Mouse (Mus musculus) thymus, postnatal 14 days (tissue): ENCODE results near the gene Cox17.

Experiments used
- DNase-seq: peaks from one replicate; pipeline ENCODE4 v3.0.0; 2021

The Cox17 gene

DNA sequence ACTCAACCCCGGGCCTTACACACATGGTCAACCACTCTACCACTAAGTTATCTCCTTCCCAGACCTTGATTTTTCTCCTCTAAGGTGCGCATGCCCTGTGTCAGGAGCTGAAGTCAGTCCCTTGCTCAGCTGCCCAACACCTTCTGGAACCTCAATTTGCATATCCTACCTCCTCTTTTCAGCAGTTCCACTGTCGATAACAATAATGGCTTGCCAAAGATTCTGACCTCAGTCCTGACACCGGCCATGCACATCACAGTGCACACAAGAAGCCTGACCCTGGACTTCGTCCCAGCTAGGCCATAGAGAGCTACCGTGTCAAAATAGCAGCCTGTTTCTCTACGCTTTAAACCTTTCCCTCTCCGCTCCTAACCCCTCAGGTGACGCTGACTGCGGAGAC lies 26.6 kb downstream of the Cox17 start:
- DNase-seq = no peak

DNA sequence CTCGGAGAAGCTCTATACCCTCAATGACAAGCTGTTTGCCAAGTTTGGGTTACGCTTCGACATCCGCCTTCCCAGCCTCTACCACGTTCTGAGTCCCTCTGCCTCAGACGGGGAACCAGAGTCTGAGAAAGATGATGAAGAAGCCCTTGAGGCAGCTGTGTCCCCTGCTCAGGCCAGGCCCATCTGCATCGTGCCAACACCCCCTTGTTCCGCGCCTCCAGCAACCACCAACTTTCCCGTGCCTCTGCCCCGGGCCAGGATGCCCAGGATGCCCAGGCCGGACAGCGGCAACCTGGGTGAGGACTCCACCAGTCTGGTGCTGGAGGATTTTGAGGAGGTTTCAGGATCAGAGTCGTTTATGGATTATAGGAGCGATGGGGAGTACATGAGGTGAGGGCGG lies 27.1 kb downstream of the Cox17 start:
- DNase-seq = no peak

DNA sequence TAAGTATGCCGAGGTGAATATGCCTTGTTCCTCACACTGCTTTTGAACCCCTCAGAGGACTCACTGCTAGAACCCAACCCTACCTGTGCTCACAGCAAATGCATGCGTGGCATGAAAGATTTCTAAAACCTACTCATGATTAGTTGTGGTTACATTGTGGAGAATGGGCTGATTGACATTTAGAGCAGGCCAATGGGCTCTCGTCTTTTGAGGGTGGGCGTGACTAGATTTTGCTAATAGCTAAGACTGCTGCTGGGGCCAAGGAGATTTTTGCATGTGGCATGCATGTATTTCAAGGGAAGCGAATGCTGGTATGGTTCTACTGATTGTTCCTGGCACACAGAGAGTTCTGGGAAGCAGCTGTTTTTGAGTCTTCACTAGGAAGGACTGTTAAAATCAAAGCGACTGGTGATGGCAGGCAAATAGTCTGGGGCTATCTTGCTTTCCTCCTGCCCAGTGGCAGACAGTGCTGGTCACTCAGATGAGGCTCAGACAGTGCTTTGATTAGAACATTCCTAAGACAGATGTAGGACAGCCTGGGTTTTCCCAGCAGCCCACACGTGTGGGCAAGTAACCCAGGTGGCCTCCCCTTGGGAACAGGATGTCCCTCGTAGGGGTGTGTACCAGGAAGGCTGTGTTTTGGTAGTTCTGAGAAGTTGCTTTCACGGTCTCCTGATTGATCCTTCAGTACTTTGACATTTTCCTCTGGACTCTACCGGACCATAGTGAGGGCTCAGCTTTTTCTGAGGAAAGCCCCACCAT lies 27.8 kb downstream of the Cox17 start:
- no peak for DNase-seq

DNA sequence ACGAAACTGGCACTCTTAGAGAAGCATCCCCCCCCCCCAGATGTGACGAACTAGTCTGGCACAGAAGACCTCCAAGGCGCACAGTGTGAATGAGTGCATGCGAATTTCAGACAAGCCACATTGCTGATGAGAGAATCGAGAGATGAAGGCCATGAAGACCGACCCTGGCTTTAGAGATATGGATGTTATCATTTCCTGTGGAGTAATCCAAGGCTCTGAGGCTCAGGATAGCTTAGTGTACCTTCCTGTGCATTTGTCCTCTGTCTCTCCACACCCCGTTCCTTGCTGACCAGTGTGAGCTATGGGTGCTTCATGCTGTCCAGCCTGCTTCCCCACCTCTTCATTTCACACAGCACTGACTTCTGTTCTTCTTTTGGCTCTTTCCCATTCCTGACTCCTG lies 28.4 kb downstream of the Cox17 start:
- no peak for DNase-seq

DNA sequence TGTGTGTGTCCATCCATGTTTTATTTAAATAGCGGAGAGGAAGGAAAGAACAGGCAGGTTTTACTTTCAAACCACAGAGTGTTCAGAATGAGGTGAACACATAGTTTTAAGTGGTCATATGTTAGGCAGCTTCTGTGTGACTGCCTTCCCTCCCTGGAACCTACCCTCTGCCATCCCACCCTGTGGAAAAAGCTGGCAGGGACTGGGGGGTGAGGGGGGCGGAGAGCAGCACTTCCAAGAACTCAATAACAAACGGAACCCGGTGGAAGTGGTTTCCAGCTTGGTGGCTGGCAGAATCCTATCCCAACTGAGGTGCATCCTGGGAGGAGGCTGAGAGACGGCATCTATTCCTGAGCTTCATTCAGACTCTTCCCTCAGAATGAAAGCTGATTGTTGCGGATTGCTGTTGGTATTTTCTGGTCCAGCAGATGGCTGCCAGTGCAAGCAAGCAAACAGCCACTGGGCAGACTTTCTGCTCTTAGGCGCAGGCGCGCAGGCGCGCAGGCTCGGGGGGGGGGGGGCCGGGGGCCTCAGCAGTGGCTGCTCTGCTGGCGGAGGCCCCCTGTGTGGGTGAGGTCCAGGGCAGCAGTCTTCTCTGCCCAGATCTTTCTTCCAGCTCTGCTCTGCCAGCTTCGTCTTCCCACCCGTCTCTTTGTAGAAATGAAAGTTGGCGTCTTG lies 29.5 kb downstream of the Cox17 start:
- peak; percentile 46 for DNase-seq

DNA sequence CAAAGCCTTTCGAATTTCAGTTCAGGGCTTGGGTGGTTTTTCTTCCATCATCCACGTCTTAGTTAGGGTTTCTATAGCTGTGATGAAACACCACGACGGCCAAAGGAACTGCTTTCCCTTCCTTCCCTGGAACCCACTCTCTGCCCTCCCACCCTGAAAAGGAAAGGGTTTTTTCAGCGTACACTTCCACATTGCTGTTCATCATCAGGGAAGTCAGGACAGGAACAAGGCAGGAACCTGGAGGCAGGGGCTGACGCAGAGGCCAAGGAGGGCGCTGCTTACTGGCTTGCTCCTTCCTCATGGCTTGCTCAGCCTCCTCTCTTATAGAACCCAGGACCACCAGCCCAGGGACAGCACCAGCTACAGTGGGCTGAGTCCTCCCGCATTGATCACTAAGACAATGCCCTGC lies 30.1 kb downstream of the Cox17 start:
- DNase-seq = peak; percentile 24

DNA sequence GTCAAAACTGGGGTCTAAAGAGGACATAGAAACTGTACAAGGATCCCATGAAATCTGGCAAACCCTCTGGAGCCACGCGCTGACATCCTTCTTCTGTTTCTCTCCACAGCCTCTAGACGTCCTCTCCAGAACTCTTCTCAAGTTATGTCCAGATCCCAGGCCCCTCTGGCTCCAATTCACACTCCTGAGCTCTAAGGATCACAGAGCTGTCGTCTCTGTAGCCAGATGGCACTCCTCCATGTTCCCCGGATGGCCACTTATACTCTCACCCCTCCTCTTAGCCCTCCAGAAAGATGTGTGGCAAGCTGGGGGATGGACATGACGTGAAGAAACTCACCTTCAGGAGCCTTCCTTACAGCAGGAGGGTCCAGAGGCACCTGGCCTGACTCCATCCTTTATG lies 30.8 kb downstream of the Cox17 start:
- DNase-seq = no peak

DNA sequence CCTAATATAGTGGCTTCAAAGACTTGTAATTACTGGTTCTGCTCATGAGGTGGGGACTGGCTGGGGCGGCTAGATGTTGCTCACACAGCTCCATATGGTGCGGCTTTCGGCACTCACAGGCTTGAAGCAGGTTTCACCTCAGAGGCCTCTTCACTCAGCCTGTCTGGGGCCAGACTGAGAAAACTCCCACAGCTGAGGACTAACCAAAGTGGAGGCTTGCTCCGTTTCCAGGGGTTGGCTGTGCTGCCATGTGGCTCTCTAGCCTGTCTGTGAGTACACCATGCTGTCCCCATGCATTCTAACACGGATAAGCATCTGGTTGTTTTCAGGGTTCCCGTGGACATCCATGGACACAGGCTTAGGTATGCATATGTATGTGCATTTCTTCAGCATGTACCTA lies 31.8 kb downstream of the Cox17 start:
- no peak for DNase-seq

DNA sequence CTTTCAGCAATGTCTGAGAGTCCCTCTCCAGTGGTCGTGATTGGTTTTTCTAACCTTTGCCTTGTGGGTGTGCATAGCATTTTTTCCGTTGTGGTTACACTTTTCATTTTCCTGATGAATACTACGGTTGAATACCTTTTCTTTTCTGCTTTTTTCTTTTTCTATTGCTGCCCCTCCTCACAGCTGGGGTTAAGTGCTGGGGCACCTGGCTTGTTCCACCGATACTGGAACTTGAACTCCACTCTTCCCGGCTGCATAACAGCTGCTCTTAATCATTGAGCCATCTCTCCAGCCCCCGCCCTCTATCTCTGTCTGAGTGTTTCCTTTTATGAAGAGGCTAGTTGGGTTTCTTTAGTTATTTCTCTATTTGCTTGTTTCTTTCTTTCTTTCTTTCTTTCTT lies 32.3 kb downstream of the Cox17 start:
- DNase-seq = no peak

DNA sequence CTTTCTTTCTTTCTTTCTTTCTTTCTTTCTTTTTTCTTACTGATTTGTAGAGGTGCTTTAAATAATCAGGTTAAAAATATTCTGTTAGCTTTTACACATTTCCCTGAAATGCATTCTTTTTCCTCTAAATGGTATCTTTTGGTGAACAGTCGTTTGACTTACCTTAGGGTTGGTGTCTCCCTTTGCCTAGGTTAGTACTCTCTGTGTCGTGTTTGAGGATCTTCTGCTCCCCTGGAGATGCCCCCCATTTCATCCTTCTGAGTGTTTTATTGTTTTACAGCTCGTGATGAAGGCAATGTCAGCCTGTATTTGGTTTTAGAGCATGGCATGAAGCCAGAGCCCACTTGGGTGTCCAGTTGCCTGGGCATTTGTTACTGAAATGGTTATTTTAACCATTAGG lies 32.7 kb downstream of the Cox17 start:
- no peak for DNase-seq

DNA sequence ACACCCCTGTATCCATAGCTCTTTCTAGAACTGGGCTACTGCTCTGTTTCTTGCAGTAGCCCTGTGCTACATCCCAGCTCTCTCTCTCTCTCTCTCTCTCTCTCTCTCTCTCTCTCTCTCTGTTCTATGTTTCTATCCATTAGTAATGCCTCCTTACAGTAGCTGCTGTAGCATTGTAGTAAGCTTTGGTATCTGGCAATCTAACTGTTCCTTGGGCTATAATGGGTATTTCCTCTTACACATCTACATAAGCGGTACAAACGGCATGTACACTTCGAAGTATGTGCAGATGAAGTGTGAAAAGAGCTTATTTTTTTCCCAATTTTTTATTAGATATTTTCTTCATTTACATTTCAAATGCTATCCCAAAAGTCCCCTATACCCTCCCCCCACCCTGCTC lies 33.1 kb downstream of the Cox17 start:
- no peak for DNase-seq

DNA sequence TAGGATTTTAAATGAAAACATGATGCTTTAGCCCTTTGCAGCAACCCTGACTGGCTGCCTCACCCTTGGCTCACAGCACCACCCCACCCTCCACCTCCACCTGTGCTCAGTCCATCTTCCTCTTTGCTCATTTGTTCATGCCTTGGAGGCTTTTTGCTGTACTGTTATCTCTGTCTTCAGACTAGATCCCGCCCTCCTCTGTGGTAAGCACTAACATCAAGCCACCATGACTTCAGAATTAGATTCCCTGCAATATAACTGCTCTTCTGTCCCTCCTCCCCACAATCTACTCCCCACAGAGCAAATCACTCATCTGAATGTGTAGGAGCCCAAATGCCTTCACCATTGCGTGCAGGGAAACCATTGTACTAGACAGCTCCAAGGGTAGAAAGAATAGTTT lies 36.9 kb downstream of the Cox17 start:
- no peak for DNase-seq

DNA sequence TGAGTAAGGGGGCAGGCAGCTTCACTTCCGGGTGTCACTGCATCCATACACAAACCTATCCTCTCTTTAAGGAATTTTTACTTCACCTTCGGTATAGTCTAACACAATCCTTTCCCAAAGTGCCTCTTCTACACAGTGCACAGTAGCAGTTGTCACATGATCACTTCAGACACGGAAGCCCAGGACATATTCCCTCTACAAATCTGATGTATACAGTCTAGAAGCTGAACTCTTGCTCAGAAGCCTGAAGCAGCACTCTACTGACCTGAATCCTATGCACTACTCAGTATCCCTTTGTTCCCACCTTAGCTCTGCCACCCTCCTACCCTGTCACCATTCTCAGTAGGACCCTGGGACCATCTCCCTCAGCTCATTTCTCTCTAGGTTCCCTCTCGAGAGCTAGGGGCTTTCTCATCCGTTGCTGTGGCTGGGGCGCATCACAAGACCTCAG lies 38.4 kb downstream of the Cox17 start:
- no peak for DNase-seq

DNA sequence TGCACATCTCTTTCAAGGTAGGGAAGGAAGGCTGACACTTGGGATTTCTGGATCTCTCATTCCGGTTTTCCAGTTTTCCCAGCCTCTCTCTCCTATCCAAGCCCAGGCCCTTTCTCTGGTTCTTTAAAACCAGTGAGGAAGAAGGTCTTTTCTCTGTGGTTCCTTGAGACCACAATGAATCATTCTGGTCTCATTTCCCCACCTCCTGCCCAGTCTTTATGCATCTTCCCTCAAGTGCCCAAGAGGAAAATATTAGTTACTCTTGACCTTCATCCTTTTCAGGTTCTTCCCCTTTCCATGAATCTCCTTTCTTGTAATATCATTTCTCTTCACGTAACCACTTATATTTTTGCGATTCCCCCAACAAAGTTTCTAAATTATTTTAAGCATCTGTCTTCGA lies 38.9 kb downstream of the Cox17 start:
- DNase-seq = no peak

DNA sequence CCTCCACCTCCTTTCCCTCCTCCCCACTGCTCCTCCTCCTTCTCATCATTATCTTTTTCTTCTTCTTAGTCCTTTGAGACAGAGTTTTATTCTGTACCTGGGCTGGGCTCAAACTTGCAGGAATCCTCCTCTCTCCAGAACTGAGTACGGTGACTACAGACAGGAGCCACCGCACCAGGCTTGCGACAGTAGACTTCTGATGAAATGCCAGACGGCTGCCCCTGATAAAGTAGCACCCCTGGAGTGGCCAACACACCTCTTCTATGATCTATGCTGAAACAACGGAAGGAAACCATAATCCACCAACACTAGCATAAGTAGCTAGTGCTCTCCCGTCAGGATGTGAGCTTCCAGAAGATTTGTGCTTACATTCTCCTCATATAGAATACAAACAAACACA lies 40.6 kb downstream of the Cox17 start:
- DNase-seq = no peak

DNA sequence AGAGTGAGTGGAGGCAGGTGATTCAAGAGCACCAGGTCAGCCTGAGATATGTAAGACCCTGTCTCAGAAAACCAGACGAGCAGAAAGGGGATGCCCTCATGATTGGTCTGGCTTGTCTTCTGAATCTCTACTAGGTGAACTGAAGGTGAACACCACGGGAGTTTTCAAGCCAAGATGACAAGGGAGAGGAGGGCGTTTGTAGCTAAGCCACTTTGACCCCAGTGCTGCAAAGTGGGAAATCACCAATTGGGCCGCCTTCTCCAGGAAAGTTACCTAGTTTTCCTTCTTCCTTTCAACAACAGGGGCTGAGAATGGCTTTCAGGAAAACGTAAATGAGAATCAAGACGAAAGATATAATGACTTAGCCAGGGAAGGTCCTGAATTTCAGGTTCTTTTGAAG lies 42.0 kb downstream of the Cox17 start:
- no peak for DNase-seq

DNA sequence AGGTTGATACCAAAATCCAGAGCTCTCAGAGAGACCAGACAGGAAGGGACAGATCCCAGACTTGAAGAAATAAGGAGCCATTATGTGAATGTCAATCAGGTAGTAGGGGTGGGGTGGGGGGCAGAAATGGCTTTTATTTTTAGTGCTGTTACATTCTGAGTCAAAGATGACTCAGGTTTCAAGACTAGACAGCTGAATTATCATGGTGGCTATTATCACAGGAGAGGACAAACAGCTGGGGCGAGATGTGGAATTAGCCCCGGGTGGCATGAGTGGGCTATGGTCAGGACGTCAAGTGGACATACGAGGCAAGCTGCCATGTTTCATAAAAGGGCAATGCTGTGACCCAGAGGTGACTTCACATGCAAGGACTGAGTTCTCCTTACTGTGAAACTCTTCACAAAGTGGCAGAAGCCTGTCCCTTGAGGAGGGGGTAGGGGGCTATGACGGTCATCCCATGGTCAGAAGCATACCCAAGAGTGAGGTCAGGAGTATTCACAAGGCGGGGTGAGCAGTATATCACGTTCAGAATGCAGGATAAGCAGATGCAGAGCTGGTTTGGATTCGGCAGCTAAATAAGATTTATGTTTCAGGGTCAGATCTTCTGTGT lies 42.6 kb downstream of the Cox17 start:
- no peak for DNase-seq

DNA sequence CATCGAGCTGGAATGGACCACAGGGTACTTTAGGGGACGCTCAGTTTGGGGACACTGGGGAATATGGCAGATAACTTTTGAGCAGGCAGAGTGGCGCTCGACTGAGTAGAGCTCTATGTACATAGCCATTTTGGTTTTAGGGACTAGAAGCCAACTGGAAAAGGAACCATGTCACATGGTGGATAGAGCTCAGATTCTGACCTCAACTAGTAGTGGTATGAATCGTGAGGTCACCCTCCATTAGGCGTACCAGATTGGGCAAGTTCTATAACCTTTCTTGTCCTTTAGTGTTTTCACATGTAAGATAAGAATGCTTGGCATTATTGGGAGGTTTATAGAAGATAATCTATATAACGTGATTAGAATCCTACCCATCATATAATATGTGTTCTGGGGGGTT lies 43.5 kb downstream of the Cox17 start:
- DNase-seq = no peak

DNA sequence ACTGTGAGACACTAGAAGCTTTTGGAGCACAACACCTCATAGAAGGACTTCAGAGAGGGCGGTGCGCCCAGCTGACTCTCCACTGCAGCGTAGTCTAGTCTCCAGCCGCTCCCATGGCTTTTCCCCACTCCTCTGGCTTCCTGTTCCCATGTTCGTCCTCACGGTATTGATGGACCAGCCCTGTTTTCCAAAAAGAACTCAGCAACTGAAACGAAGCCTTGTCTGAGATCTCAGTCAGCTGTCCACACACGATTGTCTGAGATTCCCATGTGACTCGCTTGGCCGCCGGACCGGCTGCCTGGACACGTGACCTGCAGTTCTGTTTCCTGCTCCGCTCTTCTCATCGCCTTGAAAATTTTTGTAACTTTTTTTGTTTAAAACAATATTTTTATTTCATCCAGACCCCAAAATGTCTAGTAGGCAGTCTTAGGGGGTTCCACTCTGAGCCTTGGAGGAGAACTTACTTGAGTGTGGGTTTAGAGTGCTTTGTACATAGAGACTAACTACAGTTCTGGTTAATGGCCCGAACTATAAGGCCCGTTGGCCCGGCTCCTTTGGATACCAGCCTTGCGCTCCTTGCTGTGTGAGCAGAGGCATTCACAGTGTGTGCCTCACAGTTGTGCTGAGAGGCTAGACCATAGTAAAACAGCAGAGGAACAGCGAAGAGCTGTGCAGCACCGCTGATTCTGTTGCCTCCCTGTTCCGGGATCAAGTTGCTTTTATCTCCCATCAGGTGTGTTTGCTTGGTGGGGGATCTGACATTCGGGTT lies 45.5 kb downstream of the Cox17 start:
- no peak for DNase-seq

DNA sequence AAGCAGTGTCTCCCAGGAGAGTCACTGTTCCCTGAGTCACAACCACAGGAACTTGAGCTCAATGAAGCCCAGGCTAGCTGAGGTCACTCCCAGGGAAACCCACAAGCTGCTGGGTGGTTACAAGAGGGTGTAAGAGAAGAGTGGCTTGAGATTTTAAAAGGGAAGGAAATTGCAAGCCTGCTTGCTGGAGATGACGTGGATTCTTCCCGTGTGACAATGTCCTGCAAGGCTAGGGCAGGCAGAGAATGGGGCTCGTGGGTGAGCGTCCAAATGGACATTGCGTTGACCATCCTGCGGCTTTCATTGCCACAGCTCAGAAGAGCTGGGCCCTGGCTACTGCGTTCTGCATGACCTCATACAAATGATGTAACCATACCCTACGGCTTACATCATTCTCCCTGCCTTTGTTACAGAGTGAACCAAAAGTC lies 47.4 kb downstream of the Cox17 start:
- DNase-seq = no peak

DNA sequence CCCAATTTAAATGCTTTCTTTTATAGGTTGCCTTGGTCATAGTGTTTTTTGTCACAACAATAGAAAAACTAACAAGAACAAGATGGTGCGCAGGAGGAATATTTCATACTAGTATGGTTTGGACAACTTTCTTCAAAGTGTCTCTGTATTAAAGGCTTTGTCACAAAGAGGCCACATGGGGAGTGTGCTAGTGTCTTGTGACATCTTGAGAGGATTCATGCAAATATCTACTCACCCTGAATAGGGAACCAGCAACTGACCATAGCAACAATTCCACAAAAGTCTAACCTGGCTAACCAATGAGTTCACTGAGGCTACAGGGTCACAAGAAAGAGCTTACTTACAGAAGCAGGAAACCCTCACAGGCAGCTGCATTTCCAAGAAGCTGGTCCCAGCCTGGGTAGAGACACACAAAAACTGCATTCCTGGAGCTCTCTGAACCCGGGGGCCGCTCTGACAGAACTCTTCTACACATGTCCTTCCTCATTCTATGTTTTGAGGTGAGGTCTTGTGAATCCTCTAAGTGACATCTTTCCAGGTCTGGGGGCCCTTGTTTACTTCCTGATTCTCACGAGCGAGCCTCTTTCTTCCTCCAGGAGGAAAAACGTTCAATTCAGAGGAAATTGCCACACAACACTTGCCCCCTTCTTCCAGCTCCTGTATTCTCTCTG lies 48.4 kb downstream of the Cox17 start:
- no peak for DNase-seq

DNA sequence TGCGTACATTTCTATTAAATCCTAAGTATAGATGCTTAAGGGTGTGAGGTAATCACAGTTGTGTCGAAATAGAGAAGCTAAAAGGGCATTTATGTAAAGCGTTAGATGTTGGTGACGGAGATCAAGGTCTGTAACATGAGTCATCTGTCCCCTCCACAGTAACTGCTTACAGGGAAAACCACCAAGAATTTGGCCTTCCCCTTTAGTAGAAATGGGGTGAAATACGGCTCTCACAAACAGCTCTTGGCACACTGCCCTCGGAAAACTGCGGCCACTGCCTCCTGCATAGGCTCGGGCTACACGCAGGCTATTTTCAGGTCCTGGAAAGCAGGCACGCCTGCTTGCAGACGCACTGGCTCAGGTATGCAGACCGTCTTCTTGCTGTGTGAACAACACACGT lies 49.4 kb downstream of the Cox17 start:
- DNase-seq = no peak

DNA sequence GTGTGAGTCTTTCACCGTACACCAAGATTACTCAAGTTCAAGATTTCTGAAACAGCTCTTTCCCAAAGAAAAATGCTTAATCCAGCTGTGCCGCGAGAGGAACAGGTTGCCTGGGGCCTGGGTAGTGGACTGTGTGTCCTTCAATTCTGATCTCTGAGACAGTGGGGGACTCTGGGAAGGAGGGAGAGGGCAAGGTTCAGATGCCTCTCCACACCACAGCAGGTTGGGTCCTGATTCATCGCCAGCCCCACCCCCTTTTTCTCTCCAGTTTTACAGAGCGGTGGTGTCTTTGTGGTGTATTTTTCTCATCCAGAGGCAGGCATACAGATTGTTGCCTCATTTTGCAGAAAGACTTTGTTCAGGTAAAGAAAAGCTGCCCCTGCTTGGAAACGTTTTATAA lies 51.5 kb downstream of the Cox17 start:
- no peak for DNase-seq
